Mouse (Mus musculus) lung, postnatal 25 days (tissue): ENCODE results near the gene Lck.
A peak's percentile ranks its signal among the peaks of the same experiment; 100 is the strongest.

Source experiments
- DNase-seq: peaks from one replicate; pipeline ENCODE4 v3.0.0; 2022; ENCODE audit warnings: low spot score

Gene Lck

GRCm38 (mm10) chr4:129573430-129573829 lies at the start of gene Lck:
Lck (minus strand) TSS chr4:129573641.
- DNase-seq, result peak; percentile 10

- no peak for DNase-seq
Observed at GRCm38 (mm10) chr4:129622803-129623535, 49.5 kb upstream of the Lck start.

- no peak for DNase-seq
Observed at GRCm38 (mm10) chr4:129622120-129622802, 48.8 kb upstream of the Lck start.

GRCm38 (mm10) chr4:129621283-129621841 lies 47.9 kb upstream of the Lck start:
- peak; percentile 73 for DNase-seq

GRCm38 (mm10) chr4:129620419-129621282 lies 47.2 kb upstream of the Lck start:
- DNase-seq, result no peak

- DNase-seq, result peak; percentile 97
Observed at GRCm38 (mm10) chr4:129618786-129619691, 45.6 kb upstream of the Lck start, which contains the start of gene Iqcc. Iqcc (minus strand) TSS chr4:129619099.

GRCm38 (mm10) chr4:129618031-129618430 lies 44.6 kb upstream of the Lck start:
- DNase-seq, result no peak

GRCm38 (mm10) chr4:129617121-129617641 lies 43.7 kb upstream of the Lck start:
- DNase-seq, result no peak

- DNase-seq, result no peak
Observed at GRCm38 (mm10) chr4:129616631-129617030, 43.2 kb upstream of the Lck start.

GRCm38 (mm10) chr4:129615801-129616290 lies 42.4 kb upstream of the Lck start:
- DNase-seq, result no peak

- peak; percentile 80 for DNase-seq
Observed at GRCm38 (mm10) chr4:129614093-129614492, 40.7 kb upstream of the Lck start, which contains the start of gene Dcdc2b. Dcdc2b (minus strand) TSS chr4:129614257.

- DNase-seq, result no peak
Observed at GRCm38 (mm10) chr4:129610472-129610871, 37.0 kb upstream of the Lck start.

- no peak for DNase-seq
Observed at GRCm38 (mm10) chr4:129610026-129610425, 36.6 kb upstream of the Lck start.

GRCm38 (mm10) chr4:129609139-129609631 lies 35.7 kb upstream of the Lck start:
- DNase-seq, result no peak

- peak; percentile 88 for DNase-seq
Observed at GRCm38 (mm10) chr4:129608426-129609025, 35.1 kb upstream of the Lck start.

GRCm38 (mm10) chr4:129600233-129601158 lies 27.1 kb upstream of the Lck start, which contains the start of the genes Eif3i and Tmem234:
Eif3i (minus strand) TSS chr4:129600648.
Tmem234 (plus strand) TSS chr4:129600668.
- peak; percentile 85 for DNase-seq

GRCm38 (mm10) chr4:129588865-129589264 lies 15.4 kb upstream of the Lck start:
- no peak for DNase-seq

GRCm38 (mm10) chr4:129586943-129587342 lies 13.5 kb upstream of the Lck start:
- DNase-seq, result no peak

- DNase-seq, result no peak
Observed at GRCm38 (mm10) chr4:129585773-129586172, 12.3 kb upstream of the Lck start.
